Mouse (Mus musculus) splenic B cell, adult 2 months (primary cell): ENCODE data around the gene Ipo11.
"Not testable (repeated sequence)": the region's sequence is repeated elsewhere in the genome, so short reads cannot be mapped to it uniquely, and the experiment has no call there.

Experiments used
- DNase-seq: peaks from one replicate; pipeline ENCODE4 v3.0.0-alpha.2; 2011; ENCODE audit warnings: low read depth, low spot score
- H3K27me3 ChIP-seq: 2 replicates; pipeline ENCODE4 v1.6.1; 2012; ENCODE audit warnings: mild to moderate bottlenecking, low read length, moderate library complexity, mixed read lengths; ENCODE audit not compliant: control insufficient read depth, poor library complexity, insufficient read depth, severe bottlenecking
- H3K36me3 ChIP-seq: 2 replicates; pipeline ENCODE4 v1.6.1; 2012; ENCODE audit warnings: mild to moderate bottlenecking, low read length, moderate library complexity, mixed read lengths; ENCODE audit not compliant: control insufficient read depth, poor library complexity, insufficient read depth, severe bottlenecking

Ipo11 gene

GRCm38 (mm10) chr13:106928296-106928695 lies 8.5 kb downstream of the Ipo11 start:
- DNase-seq: no peak

GRCm38 (mm10) chr13:106925921-106926320 lies 10.8 kb downstream of the Ipo11 start:
- not testable (repeated sequence) for DNase-seq, H3K27me3 ChIP-seq, H3K36me3 ChIP-seq

More at GRCm38 (mm10) chr13:106928296-106928695, 8.5 kb downstream of the Ipo11 start:
- Histone ChIP-seq H3K36me3 (no peaks in the 10 kb centered on the region), H3K27me3 (no peaks in the 10 kb centered on the region)

GRCm38 (mm10) chr13:106918322-106919050 lies 18.3 kb downstream of the Ipo11 start:
- DNase-seq: peak; percentile 58
- Histone ChIP-seq H3K27me3 (no peaks in the 10 kb centered on the region), H3K36me3 (peaks cover 6% of the 10 kb centered on the region; the same call in 1 of the 2 replicates)

GRCm38 (mm10) chr13:106913125-106913736 lies 23.5 kb downstream of the Ipo11 start:
- no peak for DNase-seq
- H3K36me3 ChIP-seq: peaks cover 2% of the 10 kb centered on the region; the same call in 1 of the 2 replicates
- H3K27me3 ChIP-seq: no peaks in the 10 kb centered on the region

- no peaks in the 10 kb centered on the region for H3K27me3 ChIP-seq
- H3K36me3 ChIP-seq: peaks cover 5% of the 10 kb centered on the region; the same call in 1 of the 2 replicates
- no peak for DNase-seq
Observed at GRCm38 (mm10) chr13:106910096-106910495, 26.7 kb downstream of the Ipo11 start.

GRCm38 (mm10) chr13:106907273-106907672 lies 29.5 kb downstream of the Ipo11 start:
- Histone ChIP-seq H3K36me3 (peaks cover 5% of the 10 kb centered on the region; the same call in 1 of the 2 replicates), H3K27me3 (no peaks in the 10 kb centered on the region)
- DNase-seq: no peak

- not testable (repeated sequence) for DNase-seq, H3K36me3 ChIP-seq, H3K27me3 ChIP-seq
Observed at GRCm38 (mm10) chr13:106905154-106905553, 31.6 kb downstream of the Ipo11 start.

- DNase-seq: no peak
- Histone ChIP-seq H3K36me3 (peaks cover 5% of the 10 kb centered on the region; the same call in 1 of the 2 replicates), H3K27me3 (no peaks in the 10 kb centered on the region)
Observed at GRCm38 (mm10) chr13:106904637-106905036, 32.1 kb downstream of the Ipo11 start.

- peak; percentile 45 for DNase-seq
Observed at GRCm38 (mm10) chr13:106894284-106894683, 42.5 kb downstream of the Ipo11 start.

GRCm38 (mm10) chr13:106893701-106894100 lies 43.1 kb downstream of the Ipo11 start:
- peaks cover 1% of the 10 kb centered on the region; the same call in 1 of the 2 replicates for H3K36me3 ChIP-seq
- no peaks in the 10 kb centered on the region for H3K27me3 ChIP-seq
- DNase-seq: no peak

More at GRCm38 (mm10) chr13:106894284-106894683, 42.5 kb downstream of the Ipo11 start:
- no peaks in the 10 kb centered on the region for H3K27me3 ChIP-seq
- H3K36me3 ChIP-seq: peaks cover 1% of the 10 kb centered on the region; the same call in 1 of the 2 replicates

- peaks cover 1% of the 10 kb centered on the region; the same call in 1 of the 2 replicates for H3K36me3 ChIP-seq
- DNase-seq: no peak
- no peaks in the 10 kb centered on the region for H3K27me3 ChIP-seq
Observed at GRCm38 (mm10) chr13:106893196-106893595, 43.6 kb downstream of the Ipo11 start.

GRCm38 (mm10) chr13:106887364-106887763 lies 49.4 kb downstream of the Ipo11 start:
- Histone ChIP-seq H3K27me3 (no peaks in the 10 kb centered on the region), H3K36me3 (no peaks in the 10 kb centered on the region)
- DNase-seq: no peak

GRCm38 (mm10) chr13:106884249-106884648 lies 52.5 kb downstream of the Ipo11 start:
- H3K36me3 ChIP-seq: no peaks in the 10 kb centered on the region
- no peak for DNase-seq

GRCm38 (mm10) chr13:106876278-106876677 lies 60.5 kb downstream of the Ipo11 start:
- Histone ChIP-seq H3K27me3 (no peaks in the 10 kb centered on the region), H3K36me3 (no peaks in the 10 kb centered on the region; the same call in 1 of the 2 replicates)
- DNase-seq: peak; percentile 37

More at GRCm38 (mm10) chr13:106884249-106884648, 52.5 kb downstream of the Ipo11 start:
- no peaks in the 10 kb centered on the region for H3K27me3 ChIP-seq

GRCm38 (mm10) chr13:106865547-106865946 lies 71.2 kb downstream of the Ipo11 start:
- DNase-seq: no peak
- H3K36me3 ChIP-seq: peaks cover 1% of the 10 kb centered on the region; the same call in 1 of the 2 replicates

More at GRCm38 (mm10) chr13:106865547-106865946, 71.2 kb downstream of the Ipo11 start:
- H3K27me3 ChIP-seq: no peaks in the 10 kb centered on the region
